Mouse (Mus musculus) embryonic facial prominence, embryonic 15.5 days (tissue): ENCODE results near the gene Trim33. TPM values are rescaled to one million over a fixed set of nuclear protein-coding genes. Genes with fewer than 3 reads are reported as not detected.

Source experiments
- ATAC-seq: fragments of 200-750 bp; cut with Nextera tagmentation; 2 replicates; pipeline ENCODE4 v1.8.0; 2017; ENCODE audit warnings: low read depth, moderate TSS enrichment; ENCODE audit not compliant: insufficient number of reproducible peaks, low FRiP score, low TSS enrichment
- H3K27ac ChIP-seq: fragments of 300-500 bp; sonication (generic); replicated peaks from 2 replicates; pipeline ENCODE4 v1.5.1; 2015; ENCODE audit warnings: mild to moderate bottlenecking, inconsistent platforms
- H3K27me3 ChIP-seq: fragments of 300-500 bp; sonication (generic); 2 replicates; pipeline ENCODE4 v1.6.1; 2015; ENCODE audit warnings: inconsistent platforms
- H3K36me3 ChIP-seq: fragments of 300-500 bp; sonication (generic); 2 replicates; pipeline ENCODE4 v1.6.1; 2015; ENCODE audit warnings: mild to moderate bottlenecking, inconsistent platforms
- H3K4me1 ChIP-seq: fragments of 300-500 bp; sonication (generic); 2 replicates; pipeline ENCODE4 v1.6.1; 2015; ENCODE audit warnings: inconsistent platforms
- H3K4me2 ChIP-seq: fragments of 300-500 bp; sonication (generic); replicated peaks from 2 replicates; pipeline ENCODE4 v1.6.1; 2015; ENCODE audit warnings: mild to moderate bottlenecking, inconsistent platforms
- H3K4me3 ChIP-seq: fragments of 300-500 bp; sonication (generic); replicated peaks from 2 replicates; pipeline ENCODE4 v1.5.1; 2015; ENCODE audit warnings: mild to moderate bottlenecking, inconsistent platforms
- H3K9ac ChIP-seq: fragments of 300-500 bp; sonication (generic); 2 replicates; pipeline ENCODE4 v1.6.1; 2015; ENCODE audit warnings: inconsistent platforms
- H3K9me3 ChIP-seq: fragments of 300-500 bp; sonication (generic); replicated peaks from 2 replicates; pipeline ENCODE4 v1.6.1; 2016; ENCODE audit warnings: inconsistent platforms
- WGBS: fragments of 180-500 bp; shearing (Covaris S2); methylation state at CpG from one replicate; pipeline ENCODE4 v1.1.7; 2015; 5-methylcytosine and 5-hydroxymethylcytosine counted together
- polyA plus RNA-seq: library from polyadenylated mRNA; unstranded; fragments of >200 nt; fragmentation: Nextera tagmentation; extraction: Ambion mirVana; gene quantifications from 2 replicates; pipeline ENCODE4 v1.2.1, GENCODE M21; 2015

The Trim33 gene
- polyA plus RNA-seq, 1 experiment from 2014 or later = 21.6 TPM

DNA sequence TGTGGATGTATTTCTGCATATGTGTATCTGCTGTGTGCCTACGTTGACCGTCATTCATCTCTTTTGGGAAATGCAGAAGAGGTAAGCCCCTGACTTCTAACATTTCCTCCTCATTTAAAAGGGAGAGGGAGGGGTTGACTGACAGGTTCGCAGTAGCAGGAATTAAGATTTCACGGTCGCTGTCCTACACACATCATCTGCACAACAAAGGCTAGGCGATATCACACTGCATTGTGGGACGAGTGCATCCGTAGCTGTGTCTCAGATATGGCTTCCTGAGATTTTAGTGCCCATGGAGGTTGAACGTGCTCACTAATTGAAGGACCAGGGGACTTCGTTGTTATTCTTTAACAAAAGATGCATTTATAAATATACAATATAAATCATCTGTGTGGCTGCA is 123.1 kb downstream of the Trim33 start:
- H3K4me3 ChIP-seq = no peak overlapping the region
- 35% methylated on average over 10 of the region's 10 CpGs for WGBS
- H3K9me3 ChIP-seq = no peaks in the 10 kb centered on the region
- no peak overlapping the region for H3K9ac ChIP-seq
- ATAC-seq = no peak
- no peaks in the 10 kb centered on the region for H3K36me3 ChIP-seq
- H3K27ac ChIP-seq = no peak overlapping the region
- no peaks in the 10 kb centered on the region for H3K27me3 ChIP-seq
- H3K4me2 ChIP-seq = no peak overlapping the region
- peaks cover 11% of the 10 kb centered on the region; the same call in 1 of the 2 replicates for H3K4me1 ChIP-seq

- WGBS = 78% methylated on average over 2 of the region's 2 CpGs
Measured at GRCm38 (mm10) chr3:103405135-103405534, 126.0 kb downstream of the Trim33 start.

GRCm38 (mm10) chr3:103405871-103406765 is 127.0 kb downstream of the Trim33 start:
- no peak for ATAC-seq
- WGBS = 75% methylated on average over 11 of the region's 11 CpGs
- Histone ChIP-seq H3K36me3 (no peaks in the 10 kb centered on the region), H3K27me3 (no peaks in the 10 kb centered on the region), H3K27ac (no peak overlapping the region), H3K4me1 (peaks cover 12% of the 10 kb centered on the region; the same call in 1 of the 2 replicates), H3K9ac (no peak overlapping the region), H3K9me3 (no peaks in the 10 kb centered on the region), H3K4me3 (no peak overlapping the region), H3K4me2 (no peak overlapping the region)

More at GRCm38 (mm10) chr3:103405135-103405534, 126.0 kb downstream of the Trim33 start:
- H3K4me1 ChIP-seq = peaks cover 12% of the 10 kb centered on the region; the same call in 1 of the 2 replicates
- no peaks in the 10 kb centered on the region for H3K36me3 ChIP-seq
- H3K4me2 ChIP-seq = no peak overlapping the region
- no peaks in the 10 kb centered on the region for H3K9me3 ChIP-seq
- H3K4me3 ChIP-seq = no peak overlapping the region
- H3K9ac ChIP-seq = no peak overlapping the region
- no peak for ATAC-seq
- H3K27ac ChIP-seq = no peak overlapping the region
- no peaks in the 10 kb centered on the region for H3K27me3 ChIP-seq

Other genes starting within 250 kb of the Trim33 start
- 93.6 and 103 TPM in 2 replicates for gene Nras, start 221.0 kb upstream of the Trim33 start, polyA plus RNA-seq
- gene Ampd1, start 205.3 kb upstream of the Trim33 start, polyA plus RNA-seq = 4.8 and 5.0 TPM in 2 replicates
- gene Dennd2c, start 176.7 kb upstream of the Trim33 start, polyA plus RNA-seq = 13.6 and 15.1 TPM in 2 replicates
- gene Bcas2, start 107.6 kb upstream of the Trim33 start, polyA plus RNA-seq = 170 and 178 TPM in 2 replicates